Mouse (Mus musculus) forebrain, embryonic 12.5 days (tissue): ENCODE results near the gene Nf1. TPM values are rescaled to one million over a fixed set of nuclear protein-coding genes. Genes with fewer than 3 reads are reported as not detected.
A peak's percentile ranks its signal among the peaks of the same experiment; 100 is the strongest.

Experiments used
- ATAC-seq: fragments of 200-750 bp; cut with Nextera tagmentation; 2 replicates; pipeline ENCODE4 v1.8.0; 2017; ENCODE audit warnings: moderate TSS enrichment; ENCODE audit not compliant: low FRiP score
- H3K27ac ChIP-seq: fragments of 300-500 bp; sonication (generic); 2 replicates; pipeline ENCODE4 v1.5.1; 2016; ENCODE audit warnings: mild to moderate bottlenecking
- H3K27me3 ChIP-seq: fragments of 300-500 bp; sonication (generic); 2 replicates; pipeline ENCODE4 v1.6.1; 2016; ENCODE audit warnings: mild to moderate bottlenecking
- H3K36me3 ChIP-seq: fragments of 300-500 bp; sonication (generic); replicated peaks from 2 replicates; pipeline ENCODE4 v1.6.1; 2016; ENCODE audit warnings: mild to moderate bottlenecking
- H3K4me1 ChIP-seq: fragments of 300-500 bp; sonication (generic); 2 replicates; pipeline ENCODE4 v1.6.1; 2016
- H3K4me2 ChIP-seq: fragments of 300-500 bp; sonication (generic); 2 replicates; pipeline ENCODE4 v1.6.1; 2016; ENCODE audit warnings: mild to moderate bottlenecking, moderate library complexity
- H3K4me3 ChIP-seq: fragments of 300-500 bp; sonication (generic); replicated peaks from 2 replicates; pipeline ENCODE4 v1.5.1; 2016; ENCODE audit warnings: mild to moderate bottlenecking
- H3K9ac ChIP-seq: fragments of 300-500 bp; sonication (generic); 2 replicates; pipeline ENCODE4 v1.6.1; 2016; ENCODE audit warnings: mild to moderate bottlenecking
- H3K9me3 ChIP-seq: fragments of 300-500 bp; sonication (generic); 2 replicates; pipeline ENCODE4 v1.6.1; 2016
- WGBS: fragments of 180-500 bp; shearing (Covaris S2); methylation state at CpG from one replicate; pipeline ENCODE4 v1.1.7; 2016; 5-methylcytosine and 5-hydroxymethylcytosine counted together
- polyA plus RNA-seq: library from polyadenylated mRNA; unstranded; fragments of >200 nt; fragmentation: Nextera tagmentation; extraction: Ambion mirVana; gene quantifications from 2 replicates; pipeline ENCODE4 v1.2.1, GENCODE M21; 2016

Nf1 gene
- polyA plus RNA-seq, 1 experiment from 2014 or later, result 8.9 TPM

DNA sequence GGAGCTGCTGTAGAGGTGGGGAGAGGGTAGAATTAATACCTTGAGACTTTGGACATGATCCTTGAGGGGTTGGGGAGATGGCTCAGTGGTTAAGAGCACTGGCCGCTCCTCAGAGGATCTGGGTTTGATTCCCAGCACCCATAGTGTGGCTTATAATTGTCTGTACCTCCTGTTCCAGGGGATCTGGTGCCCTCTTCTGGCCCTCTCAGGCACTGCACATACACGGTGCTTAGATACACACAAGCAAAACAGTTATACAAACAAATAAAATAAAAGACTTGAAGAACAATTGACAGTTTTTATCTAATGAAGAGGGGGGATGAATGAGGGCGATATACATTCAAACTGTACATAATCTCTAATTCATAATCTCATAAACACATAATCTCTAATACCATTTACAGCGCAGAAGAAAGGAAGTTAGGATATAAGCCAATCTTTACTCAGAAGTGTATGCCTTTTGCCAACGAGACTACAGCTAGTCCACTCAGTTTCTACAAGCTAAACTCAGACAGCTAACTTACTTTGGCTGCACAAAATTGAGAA is 2.7 kb upstream of the Nf1 start:
- H3K36me3 ChIP-seq, result no peaks in the 10 kb centered on the region
- no peak overlapping the region for H3K4me3 ChIP-seq
- no peak overlapping the region for H3K4me2 ChIP-seq
- ATAC-seq, result no peak
- no peak overlapping the region for H3K27ac ChIP-seq
- no peaks in the 10 kb centered on the region for H3K9me3 ChIP-seq
- WGBS, result 90% methylated on average over 5 of the region's 5 CpGs
- H3K9ac ChIP-seq, result no peak overlapping the region
- peaks cover 20% of the 10 kb centered on the region for H3K4me1 ChIP-seq
- no peaks in the 10 kb centered on the region for H3K27me3 ChIP-seq

DNA sequence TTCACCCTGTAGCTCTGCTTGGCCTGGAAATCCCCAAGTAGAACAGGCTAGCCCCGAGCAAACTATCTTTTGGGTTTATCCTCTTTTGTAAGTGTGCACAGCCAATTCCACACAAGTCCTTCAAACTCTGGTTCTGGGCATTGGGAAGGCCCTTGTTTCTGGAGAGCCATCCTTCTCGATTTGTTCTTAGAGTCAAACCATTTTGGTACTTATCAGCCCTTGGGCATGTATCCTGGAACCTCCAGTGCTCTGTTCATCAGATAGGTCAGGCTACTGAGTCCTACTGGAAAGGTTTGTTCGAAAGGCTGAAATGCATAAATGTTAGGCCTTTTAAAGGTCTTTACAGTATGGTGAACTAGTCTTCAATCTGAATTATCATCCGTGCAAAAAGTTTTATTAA is 872 bp upstream of the Nf1 start:
- Histone ChIP-seq H3K4me2 (peak overlapping the region; percentile 87), H3K27ac (no peak overlapping the region), H3K4me1 (peaks cover 22% of the 10 kb centered on the region), H3K4me3 (peak overlapping the region; percentile 83), H3K9me3 (no peaks in the 10 kb centered on the region), H3K27me3 (no peaks in the 10 kb centered on the region), H3K36me3 (peaks cover 8% of the 10 kb centered on the region; the same call in 1 of the 2 replicates), H3K9ac (no peak overlapping the region; the same call in 1 of the 2 replicates)
- no peak for ATAC-seq
- WGBS, result 51% methylated on average over 4 of the region's 4 CpGs

DNA sequence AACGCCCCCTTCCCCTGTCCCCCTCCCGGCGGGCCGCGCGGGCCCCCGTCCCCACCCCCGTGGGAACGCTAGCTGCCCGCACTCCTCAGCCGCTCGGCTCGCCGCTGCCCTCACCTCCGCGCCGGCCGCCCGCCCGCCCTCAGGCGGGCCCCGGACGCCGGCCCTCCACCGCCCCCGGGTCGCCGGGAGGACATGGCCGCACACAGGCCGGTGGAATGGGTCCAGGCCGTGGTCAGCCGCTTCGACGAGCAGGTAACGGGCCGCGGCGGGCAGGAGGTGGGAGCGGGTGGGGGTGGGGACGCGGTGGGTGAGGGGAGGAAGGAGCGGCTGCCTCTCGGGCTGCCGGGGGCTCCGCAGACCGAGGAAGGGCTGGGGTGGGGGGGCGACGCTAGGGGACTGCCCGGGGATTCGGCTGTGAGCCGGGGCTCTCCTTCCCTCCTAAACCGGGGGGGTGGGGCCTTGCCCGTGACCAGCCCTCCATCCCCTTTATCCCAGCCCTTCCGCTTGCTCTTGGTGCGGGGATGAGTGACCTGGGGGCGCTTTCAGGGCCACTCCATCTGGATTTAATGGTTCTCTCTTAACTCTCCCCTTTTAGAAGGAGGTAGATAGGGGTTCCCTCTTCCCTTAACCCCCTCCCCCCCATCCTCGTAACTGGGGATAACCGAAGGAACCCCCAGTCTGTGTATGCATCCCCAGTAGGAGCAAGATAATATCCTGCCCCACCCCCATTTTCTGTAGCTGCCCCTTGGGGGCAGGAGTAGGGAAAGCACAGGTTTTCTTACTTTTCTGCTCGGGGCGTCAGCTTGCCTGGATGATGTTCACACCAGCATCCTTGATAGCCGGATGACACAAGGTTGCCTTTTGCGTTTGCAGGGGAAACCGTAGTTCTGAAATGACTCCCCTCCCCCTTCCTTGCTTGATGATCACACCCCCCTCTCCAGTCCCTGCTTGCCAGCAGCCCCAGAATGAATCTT is 602 bp downstream of the Nf1 start:
- H3K9me3 ChIP-seq, result no peaks in the 10 kb centered on the region
- peak overlapping the region; percentile 95 for H3K9ac ChIP-seq
- peak overlapping the region; percentile 94 for H3K27ac ChIP-seq
- H3K27me3 ChIP-seq, result no peaks in the 10 kb centered on the region
- peaks cover 8% of the 10 kb centered on the region; the same call in 1 of the 2 replicates for H3K36me3 ChIP-seq
- peaks cover 22% of the 10 kb centered on the region for H3K4me1 ChIP-seq
- peak; percentile 80 for ATAC-seq
- peak overlapping the region; percentile 83 for H3K4me3 ChIP-seq
- WGBS, result 2% methylated on average over 42 of the region's 63 CpGs
- peak overlapping the region; percentile 87 for H3K4me2 ChIP-seq

DNA sequence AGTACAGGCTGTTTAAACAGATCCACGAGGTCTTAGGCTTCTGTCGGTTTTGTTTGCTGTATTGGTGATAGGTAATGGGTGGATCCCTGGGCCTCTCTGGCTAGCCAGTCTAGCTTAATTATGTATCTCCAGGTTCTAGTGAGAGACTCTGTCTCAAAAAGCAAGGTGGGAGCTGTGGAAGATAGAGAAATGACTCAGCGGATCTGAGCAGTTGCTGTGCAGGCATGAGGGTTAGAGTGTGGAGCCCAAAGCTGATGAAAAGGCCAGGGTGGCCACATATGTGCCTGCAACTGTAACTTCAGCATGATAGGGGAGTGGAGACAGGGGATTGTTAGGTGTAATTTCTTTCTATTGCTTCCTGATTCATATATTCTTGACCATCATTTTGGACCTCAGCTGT is 17.5 kb downstream of the Nf1 start:
- ATAC-seq, result no peak
- WGBS, result 92% methylated on average over 3 of the region's 3 CpGs
- H3K4me3 ChIP-seq, result no peak overlapping the region
- H3K27me3 ChIP-seq, result no peaks in the 10 kb centered on the region
- no peak overlapping the region for H3K9ac ChIP-seq
- no peaks in the 10 kb centered on the region for H3K9me3 ChIP-seq
- 0 out of 2 replicates have a peak, but pooled peaks cover 2% of the 10 kb centered on the region for H3K36me3 ChIP-seq
- H3K4me1 ChIP-seq, result no peaks in the 10 kb centered on the region
- H3K4me2 ChIP-seq, result no peak overlapping the region
- no peak overlapping the region for H3K27ac ChIP-seq

DNA sequence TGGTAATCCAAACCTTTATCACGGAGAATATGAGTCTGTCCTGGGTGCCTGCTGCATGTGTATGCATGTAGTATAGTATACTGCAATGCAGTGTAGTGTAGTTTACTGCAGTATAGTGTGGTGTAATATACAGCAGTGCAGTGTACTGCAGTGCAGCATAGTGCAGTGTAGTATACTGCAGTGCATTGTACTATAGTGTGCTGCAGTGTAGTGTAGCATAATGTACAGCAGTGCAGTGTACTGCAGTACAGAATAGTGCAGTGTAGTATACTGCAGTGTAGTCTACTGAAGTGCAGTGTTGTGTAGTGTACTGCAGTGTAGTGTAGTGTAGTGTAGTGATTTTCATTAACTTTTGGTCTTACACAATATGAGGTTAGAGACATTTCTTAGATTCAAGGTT is 17.9 kb downstream of the Nf1 start:
- H3K4me1 ChIP-seq, result no peaks in the 10 kb centered on the region
- no peak overlapping the region for H3K4me3 ChIP-seq
- H3K4me2 ChIP-seq, result no peak overlapping the region
- no peak overlapping the region for H3K27ac ChIP-seq
- no peaks in the 10 kb centered on the region for H3K9me3 ChIP-seq
- 0 out of 2 replicates have a peak, but pooled peaks cover 2% of the 10 kb centered on the region for H3K36me3 ChIP-seq
- WGBS, result 88% methylated on average over 1 of the region's 1 CpGs
- no peak overlapping the region for H3K9ac ChIP-seq
- no peaks in the 10 kb centered on the region for H3K27me3 ChIP-seq
- no peak for ATAC-seq

DNA sequence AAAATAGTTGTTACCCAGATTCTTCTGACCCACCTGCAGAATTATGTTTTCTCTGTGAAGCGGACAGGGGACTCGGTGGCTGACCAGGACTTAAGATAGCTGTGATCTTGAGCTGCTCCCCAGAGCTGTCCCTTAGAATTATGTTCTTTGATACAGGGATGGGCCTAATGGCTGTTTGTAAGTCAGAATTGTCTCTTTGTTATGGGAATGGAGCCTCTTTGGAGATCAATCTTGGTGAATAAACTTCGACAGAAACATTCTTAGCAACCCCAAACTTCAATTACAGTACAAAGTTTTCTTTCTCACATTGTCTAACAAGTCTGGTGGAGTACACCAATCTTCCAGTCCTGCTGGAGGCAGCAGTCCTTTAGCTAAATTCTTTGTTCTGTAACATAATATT is 25.5 kb downstream of the Nf1 start:
- H3K9me3 ChIP-seq, result no peaks in the 10 kb centered on the region
- H3K9ac ChIP-seq, result no peak overlapping the region
- H3K4me2 ChIP-seq, result no peak overlapping the region
- H3K4me1 ChIP-seq, result peaks cover 8% of the 10 kb centered on the region
- H3K27me3 ChIP-seq, result no peaks in the 10 kb centered on the region
- 92% methylated on average over 3 of the region's 3 CpGs for WGBS
- H3K36me3 ChIP-seq, result no peaks in the 10 kb centered on the region; the same call in 1 of the 2 replicates
- no peak overlapping the region for H3K4me3 ChIP-seq
- H3K27ac ChIP-seq, result no peak overlapping the region
- ATAC-seq, result no peak

DNA sequence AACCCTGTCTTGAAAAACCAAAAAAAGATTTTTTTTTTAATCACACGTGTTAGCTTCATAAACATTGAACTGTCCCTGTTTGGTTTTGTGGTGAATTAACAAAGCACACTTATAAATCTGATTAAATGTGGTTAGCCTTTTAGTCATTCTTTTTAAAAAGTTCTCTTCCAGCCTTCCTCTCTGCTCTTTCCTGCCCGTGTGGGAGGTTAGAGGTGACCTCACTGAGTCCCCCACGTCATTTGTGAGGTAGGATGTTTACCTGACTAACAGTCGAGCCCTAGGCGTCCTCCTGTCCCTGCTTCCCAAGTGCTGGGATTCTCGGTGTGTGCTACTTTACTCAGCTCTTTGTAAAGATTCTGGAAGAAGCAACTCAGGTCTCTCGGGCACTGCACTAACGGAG is 26.8 kb downstream of the Nf1 start:
- Histone ChIP-seq H3K4me3 (no peak overlapping the region), H3K27me3 (no peaks in the 10 kb centered on the region), H3K36me3 (peaks cover under 1% of the 10 kb centered on the region; the same call in 1 of the 2 replicates), H3K9ac (no peak overlapping the region), H3K4me2 (no peak overlapping the region), H3K27ac (no peak overlapping the region), H3K4me1 (peaks cover 8% of the 10 kb centered on the region), H3K9me3 (no peaks in the 10 kb centered on the region)
- no peak for ATAC-seq
- 59% methylated on average over 8 of the region's 8 CpGs for WGBS

DNA sequence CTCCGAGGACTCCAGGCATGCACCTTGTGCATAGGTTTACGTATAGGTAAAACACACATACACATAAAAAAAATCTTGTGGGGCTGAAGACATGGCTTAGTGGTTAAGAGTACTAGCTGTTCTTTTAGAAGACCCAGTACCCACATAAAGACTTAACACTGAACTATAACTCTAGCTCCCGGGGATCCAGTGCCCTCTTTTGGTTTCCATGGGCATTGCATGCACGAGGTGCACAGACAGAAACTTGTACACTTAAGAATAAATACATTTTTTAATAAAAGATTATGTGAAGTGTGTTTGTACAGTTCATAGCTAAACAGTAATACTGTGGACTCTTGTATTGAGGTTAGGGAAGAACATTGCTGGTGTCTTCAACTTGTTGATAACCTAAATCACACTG is 33.5 kb downstream of the Nf1 start:
- H3K4me3 ChIP-seq, result no peak overlapping the region
- H3K4me1 ChIP-seq, result no peaks in the 10 kb centered on the region
- no peaks in the 10 kb centered on the region for H3K9me3 ChIP-seq
- no peaks in the 10 kb centered on the region for H3K27me3 ChIP-seq
- 92% methylated on average over 4 of the region's 4 CpGs for WGBS
- 0 out of 2 replicates have a peak, but pooled peaks cover 8% of the 10 kb centered on the region for H3K36me3 ChIP-seq
- H3K4me2 ChIP-seq, result no peak overlapping the region
- no peak overlapping the region for H3K9ac ChIP-seq
- no peak for ATAC-seq
- no peak overlapping the region for H3K27ac ChIP-seq

DNA sequence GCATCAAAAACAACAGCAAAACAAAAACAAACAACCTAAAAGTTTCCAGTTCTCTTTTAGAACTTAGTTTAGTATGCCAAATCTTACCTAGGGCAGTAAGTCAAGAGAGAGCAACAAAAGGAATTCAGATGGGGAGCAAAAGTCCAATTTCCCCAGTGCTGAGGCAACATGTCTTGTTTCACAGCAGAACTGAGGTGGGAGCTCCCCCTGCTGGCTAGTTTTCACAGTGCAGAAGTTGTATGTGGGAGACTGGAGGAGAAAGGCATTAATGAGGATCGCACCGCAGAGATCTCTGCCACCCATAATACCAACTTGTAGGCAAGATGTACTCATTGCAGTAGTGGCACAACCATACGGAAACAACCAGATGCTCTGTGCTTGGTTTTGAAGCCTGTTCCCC is 58.8 kb downstream of the Nf1 start:
- WGBS, result 70% methylated on average over 3 of the region's 3 CpGs

DNA sequence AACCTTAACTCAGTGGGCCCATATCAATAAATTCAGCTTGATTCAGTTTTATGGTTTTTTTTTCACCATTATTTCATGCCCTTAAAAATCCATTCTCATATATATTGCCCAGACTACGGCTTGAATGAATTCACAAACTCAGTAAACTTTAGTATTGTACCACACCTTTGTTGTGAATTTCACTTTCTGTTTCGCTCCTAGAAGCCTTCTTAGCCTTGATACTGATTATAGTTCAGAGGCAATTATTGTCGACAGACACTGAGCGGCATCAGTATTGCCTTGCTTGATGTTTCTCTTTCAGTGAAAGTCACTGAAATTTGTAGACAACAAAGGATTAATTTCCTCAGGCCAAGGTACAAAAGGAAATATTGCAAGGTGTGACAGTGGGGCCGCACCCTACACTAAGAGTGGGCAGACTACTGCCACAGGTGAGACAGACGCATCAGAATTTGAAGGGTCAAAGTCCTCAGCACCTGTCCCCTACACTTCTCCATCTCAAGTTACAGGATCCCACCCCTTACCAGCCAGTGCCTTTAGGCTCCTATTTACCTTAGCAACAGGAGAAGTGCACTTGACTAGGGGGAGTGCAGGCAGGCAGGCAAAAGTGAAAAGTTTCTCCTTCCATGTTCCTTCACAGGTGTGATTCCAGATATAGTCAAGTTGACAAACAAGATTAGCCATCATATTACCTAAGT is 64.3 kb downstream of the Nf1 start:
- H3K9me3 ChIP-seq, result no peaks in the 10 kb centered on the region
- H3K27me3 ChIP-seq, result no peaks in the 10 kb centered on the region
- H3K4me3 ChIP-seq, result no peak overlapping the region
- H3K9ac ChIP-seq, result no peak overlapping the region
- 95% methylated on average over 6 of the region's 6 CpGs for WGBS
- H3K4me1 ChIP-seq, result no peaks in the 10 kb centered on the region
- H3K27ac ChIP-seq, result no peak overlapping the region
- ATAC-seq, result no peak
- H3K36me3 ChIP-seq, result peaks cover 10% of the 10 kb centered on the region
- H3K4me2 ChIP-seq, result no peak overlapping the region

More for the DNA sequence above, 58.8 kb downstream of the Nf1 start:
- Histone ChIP-seq H3K27me3 (no peaks in the 10 kb centered on the region), H3K4me3 (no peak overlapping the region), H3K9ac (no peak overlapping the region), H3K27ac (no peak overlapping the region), H3K36me3 (peaks cover 20% of the 10 kb centered on the region; the same call in 1 of the 2 replicates), H3K4me2 (no peak overlapping the region), H3K4me1 (no peaks in the 10 kb centered on the region), H3K9me3 (no peaks in the 10 kb centered on the region)
- no peak for ATAC-seq

DNA sequence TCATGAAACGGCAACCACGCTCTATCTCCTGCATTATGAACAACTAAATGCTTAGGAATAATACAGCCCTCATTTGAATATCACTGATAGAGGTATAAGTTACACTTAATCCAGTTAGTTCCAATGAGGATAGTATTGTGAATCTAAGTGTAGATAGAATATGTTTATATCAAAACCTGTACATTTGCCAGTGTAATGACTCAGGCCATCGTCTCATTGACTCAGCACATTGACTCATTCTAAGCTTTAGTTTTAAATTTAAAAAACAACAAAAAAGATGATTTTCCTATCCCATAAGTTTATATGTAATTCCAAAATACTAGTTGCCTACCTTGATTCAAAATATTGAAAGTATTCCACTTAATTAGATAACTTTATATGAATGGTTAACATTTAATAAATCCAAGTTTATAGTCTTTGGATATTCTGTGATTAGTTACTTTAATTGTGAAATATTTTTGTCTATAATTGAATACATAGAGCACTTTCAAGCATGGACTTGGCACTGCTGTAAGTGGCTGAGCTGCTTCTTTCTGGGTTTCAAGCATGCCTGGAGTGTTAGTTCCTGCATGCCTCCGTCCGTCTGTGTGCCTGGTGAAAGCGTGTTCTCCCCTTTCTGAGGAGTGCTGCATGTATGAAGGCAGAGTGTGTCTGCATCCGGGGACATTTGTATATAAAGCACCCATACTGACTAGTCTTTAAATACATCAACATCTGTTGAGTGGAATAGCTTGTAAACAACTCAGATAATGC is 74.4 kb downstream of the Nf1 start:
- Histone ChIP-seq H3K27me3 (no peaks in the 10 kb centered on the region), H3K4me3 (no peak overlapping the region), H3K9me3 (no peaks in the 10 kb centered on the region), H3K4me2 (no peak overlapping the region), H3K9ac (no peak overlapping the region), H3K27ac (no peak overlapping the region), H3K4me1 (no peaks in the 10 kb centered on the region), H3K36me3 (peaks cover 25% of the 10 kb centered on the region)
- WGBS, result 91% methylated on average over 7 of the region's 7 CpGs
- no peak for ATAC-seq

DNA sequence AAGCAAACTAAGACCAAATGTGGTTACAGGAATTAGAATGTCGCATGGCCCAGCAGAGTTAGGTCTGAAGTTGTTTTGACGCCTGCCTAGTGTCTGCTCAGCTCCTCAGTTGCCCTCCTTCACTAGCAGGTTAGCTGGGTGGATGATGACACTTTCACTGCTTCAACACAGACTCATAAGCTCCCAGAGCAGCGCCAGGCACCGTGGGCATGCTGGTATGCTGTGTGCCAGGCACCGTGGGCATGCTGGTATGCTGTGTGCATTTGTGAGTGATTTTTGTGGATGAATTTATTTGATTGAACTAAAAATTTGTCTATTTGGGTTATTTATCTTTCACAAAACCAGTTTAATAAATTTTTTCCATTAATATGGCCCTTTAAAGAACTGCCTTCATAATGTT is 83.0 kb downstream of the Nf1 start:
- Histone ChIP-seq H3K4me1 (peaks cover 2% of the 10 kb centered on the region; the same call in 1 of the 2 replicates), H3K4me3 (no peak overlapping the region), H3K9ac (no peak overlapping the region), H3K9me3 (no peaks in the 10 kb centered on the region), H3K27me3 (no peaks in the 10 kb centered on the region), H3K27ac (no peak overlapping the region), H3K36me3 (peaks cover 18% of the 10 kb centered on the region), H3K4me2 (no peak overlapping the region)
- WGBS, result 94% methylated on average over 5 of the region's 5 CpGs
- no peak for ATAC-seq
